Mouse (Mus musculus): ENCODE data around the gene Mpzl2.
"Not testable (repeated sequence)": the region's sequence is repeated elsewhere in the genome, so short reads cannot be mapped to it uniquely, and the experiment has no call there.

The Mpzl2 gene

GRCm38 (mm10) chr9:45037803-45038202, 1.8 kb upstream of the Mpzl2 start:
- not testable (repeated sequence) for DNase-seq

- no peak for DNase-seq
Measured at GRCm38 (mm10) chr9:45040066-45040845, 657 bp downstream of the Mpzl2 start.

DNA sequence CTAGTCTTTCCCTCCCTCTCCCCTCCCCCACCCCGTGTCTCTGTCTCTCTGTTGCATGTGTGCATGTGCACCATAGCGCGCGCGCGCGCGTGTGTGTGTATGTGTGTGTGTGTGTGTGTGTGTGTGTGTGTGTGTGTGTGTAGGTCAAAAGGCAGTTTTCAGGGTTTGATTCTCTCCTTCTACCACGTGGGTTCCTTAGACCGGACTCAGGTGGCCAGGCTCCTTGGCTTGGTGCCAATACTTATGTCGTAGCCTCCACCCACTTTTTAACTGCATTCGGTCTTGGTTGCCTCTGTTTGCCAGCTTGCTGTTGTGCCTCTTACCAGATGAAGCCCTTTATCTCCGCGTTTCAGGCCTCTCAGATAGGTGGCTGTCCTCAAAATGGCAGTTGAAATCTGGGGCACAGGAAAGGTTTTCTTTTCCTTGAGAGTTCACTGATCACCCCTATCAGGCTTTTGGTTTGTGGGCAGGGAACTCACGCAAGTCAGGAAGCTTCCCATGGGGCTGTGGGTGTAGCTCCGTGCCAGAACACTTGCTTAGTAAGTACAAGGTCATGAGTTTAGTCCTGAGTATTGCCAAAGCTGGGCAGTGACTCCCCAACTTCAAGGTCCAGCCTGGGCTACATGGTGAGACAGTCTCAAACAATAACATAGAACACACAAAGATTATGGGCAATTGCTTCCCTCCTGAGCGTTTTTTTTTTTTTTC, 1.7 kb downstream of the Mpzl2 start:
- DNase-seq, result no peak

DNA sequence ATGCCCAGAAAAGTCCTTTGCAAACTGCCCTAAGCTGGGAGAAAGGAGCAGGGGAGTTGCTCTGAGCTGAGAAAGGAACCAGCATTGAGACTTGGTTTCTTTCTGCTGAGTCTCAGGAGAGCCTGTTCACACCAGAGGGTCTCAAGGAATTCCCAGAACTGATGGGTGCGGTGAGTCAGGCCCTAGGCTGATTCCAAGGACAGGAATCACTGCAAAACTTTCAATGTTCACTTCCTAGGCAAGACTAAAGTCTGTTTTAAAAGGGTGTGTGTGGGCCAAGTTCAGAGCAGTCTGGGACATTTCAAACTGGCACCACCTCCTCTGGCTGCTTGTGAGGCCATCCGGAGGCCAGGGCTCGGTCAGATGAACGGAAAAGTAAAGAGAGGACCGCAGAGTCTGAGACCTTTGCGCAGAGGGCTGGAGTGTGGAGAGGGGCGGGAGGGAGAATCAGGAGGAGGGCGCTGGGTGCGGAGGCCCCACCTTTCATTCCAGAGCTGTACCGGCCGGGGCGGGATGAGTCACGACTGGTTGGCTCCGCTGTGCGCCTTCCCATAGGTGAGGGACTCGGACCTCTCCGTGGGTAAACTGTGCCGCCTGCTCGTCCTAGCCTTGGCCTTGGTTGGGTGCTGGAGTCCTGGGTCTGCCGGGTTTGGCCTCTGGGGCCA, 2.6 kb downstream of the Mpzl2 start:
- DNase-seq, result no peak

DNA sequence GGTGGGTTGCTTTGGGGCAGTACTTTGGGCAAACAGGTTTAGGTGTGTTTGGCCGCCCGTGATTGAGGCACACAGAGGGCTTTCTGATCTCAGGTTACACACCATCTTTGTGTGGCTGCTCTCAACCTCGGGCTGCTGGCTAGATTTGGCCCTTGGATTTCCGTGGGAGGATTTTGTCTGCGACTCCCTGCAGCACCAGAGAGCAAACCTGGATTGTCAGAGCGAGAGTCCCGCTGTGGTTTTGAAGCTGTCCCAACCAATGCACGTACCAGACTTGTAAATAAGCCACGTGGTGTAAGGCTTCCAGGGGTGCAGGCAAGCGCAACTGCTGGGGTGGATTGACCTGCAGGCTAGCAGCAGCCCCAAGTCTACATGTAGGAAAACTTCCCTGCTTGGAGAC, 3.3 kb downstream of the Mpzl2 start:
- DNase-seq, result no peak

DNA sequence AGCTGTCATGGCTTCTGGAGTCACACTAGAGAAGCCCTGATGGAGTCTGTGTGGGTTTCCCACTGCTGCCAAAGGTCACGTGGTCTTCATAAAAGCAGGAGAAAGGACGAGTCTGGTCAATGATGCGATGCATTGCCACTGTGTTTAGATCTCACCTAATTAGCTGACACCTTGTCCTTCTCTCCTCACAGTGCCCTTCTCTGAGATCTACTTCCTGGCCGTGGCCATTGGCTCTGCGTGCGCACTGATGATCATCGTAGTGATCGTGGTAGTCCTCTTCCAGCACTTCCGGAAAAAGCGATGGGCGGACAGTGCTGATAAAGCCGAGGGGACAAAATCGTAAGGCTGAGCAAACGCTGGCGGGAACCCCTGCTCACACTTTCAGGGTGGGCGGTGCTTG, 7.4 kb downstream of the Mpzl2 start:
- no peak for DNase-seq

GRCm38 (mm10) chr9:45048511-45048910, 8.9 kb downstream of the Mpzl2 start:
- DNase-seq, result peak; percentile 42

GRCm38 (mm10) chr9:45049731-45050130, 10.1 kb downstream of the Mpzl2 start:
- no peak for DNase-seq

DNA sequence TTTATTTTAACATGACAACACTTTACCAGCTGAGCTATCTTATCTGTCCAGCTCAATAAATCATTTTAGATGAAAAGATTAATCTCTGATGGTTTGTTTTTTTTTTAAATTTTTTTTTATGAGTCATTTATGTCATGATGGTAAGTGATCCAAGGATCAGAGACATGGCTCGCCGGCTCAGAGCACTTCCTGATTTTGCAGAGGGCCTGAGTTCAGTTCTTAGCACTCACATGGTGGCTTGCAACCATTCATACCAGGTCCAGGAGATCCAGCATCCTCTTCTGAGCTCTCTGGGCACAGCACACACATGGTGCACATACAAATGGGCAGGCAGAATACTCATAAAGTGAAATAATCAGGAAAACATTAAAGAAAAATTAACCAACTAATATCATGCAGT, 10.7 kb downstream of the Mpzl2 start:
- no peak for DNase-seq

GRCm38 (mm10) chr9:45055082-45055713, 15.6 kb downstream of the Mpzl2 start, which contains the start of gene Mpzl3:
Mpzl3 (plus strand) TSS chr9:45055186.
- DNase-seq, result peak; percentile 92

DNA sequence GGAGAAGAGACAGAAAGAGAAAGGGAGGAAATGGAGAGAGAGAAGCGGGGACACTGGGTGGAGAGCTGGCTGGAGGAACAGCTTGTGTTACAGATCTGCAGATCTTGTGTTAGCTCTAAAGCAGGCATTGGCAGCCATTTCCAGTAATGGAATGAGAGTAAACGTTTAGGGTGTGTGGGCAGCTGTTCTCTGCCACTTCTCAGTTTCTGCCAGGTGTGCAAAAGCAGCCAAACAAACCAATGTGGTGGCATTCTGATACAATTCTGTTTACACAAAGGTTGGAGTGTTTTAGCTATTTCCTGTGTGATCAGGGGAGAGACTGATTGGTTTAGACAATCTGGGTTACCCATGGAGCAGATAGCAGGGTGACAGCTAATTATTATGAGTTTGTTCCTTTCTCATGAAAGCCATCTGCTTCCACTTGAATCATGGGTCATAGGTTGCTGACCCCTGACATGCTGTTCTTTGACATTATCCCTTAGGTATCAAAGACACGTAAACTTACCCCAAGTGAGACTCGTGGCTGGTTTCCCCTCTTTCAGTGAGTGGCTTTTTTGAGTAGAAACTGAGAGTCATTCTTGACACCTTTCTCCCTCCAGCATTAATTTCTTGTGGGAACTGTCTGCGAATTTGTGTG, 18.8 kb downstream of the Mpzl2 start:
- no peak for DNase-seq

DNA sequence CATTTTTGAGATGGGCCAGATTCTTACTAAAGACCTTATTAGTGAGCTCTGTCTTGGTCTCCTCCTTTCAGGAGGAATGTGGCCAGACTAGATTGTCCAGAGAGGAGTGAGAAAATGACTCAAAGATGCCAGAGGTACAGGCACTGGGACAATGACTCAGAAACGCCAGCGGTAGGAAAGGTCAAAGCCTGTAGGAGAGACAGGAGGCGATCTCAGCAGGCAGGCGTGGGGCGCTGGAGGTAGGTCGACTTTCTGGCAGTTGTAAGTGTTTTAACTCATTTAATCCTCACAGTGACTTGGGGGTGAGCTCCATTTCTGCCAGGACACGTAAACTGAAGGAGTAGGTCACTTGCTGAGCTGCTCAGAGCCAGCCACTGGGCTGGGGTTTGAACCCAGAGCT, 20.6 kb downstream of the Mpzl2 start:
- no peak for DNase-seq

GRCm38 (mm10) chr9:45062677-45063076, 23.1 kb downstream of the Mpzl2 start:
- DNase-seq, result no peak

GRCm38 (mm10) chr9:45064421-45064820, 24.8 kb downstream of the Mpzl2 start:
- no peak for DNase-seq

DNA sequence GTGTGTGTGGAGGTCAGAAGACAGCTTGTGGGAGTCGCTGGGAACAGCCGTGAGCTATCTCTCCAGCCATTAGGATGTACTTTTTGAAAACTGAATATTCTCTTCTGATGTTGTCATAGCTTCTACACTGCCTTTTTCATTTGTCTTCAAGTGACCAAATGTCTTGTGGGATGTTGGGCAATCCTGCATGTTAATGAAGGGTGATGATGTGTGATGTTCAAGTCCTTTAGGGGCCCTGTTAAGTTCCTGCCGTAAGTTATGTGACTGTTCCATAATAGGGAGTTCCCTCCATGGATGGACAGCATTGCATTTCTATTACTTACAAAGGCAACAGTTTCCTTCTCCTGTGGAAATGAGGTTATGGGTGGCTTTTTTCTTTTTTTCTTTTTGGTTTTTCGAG, 27.1 kb downstream of the Mpzl2 start:
- DNase-seq, result no peak

DNA sequence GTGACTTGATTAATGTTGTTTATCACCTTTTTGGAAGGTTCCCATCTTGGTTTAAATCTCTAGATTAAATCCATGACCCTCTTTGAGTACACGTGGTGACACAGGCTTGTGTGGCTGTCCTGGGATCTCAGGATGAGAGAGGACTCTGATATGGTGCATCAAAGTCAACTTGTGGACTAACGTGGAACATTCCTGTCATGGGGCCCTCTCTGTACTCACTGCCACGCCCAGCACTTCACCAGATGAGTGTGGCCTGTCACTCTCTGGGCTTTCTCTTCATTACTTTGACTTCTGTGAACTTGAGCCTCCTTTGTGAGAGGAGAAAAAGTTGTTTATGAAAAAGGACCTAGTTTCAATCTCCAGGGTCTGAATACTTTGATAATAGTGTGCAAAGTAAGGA, 32.2 kb downstream of the Mpzl2 start:
- DNase-seq, result no peak

DNA sequence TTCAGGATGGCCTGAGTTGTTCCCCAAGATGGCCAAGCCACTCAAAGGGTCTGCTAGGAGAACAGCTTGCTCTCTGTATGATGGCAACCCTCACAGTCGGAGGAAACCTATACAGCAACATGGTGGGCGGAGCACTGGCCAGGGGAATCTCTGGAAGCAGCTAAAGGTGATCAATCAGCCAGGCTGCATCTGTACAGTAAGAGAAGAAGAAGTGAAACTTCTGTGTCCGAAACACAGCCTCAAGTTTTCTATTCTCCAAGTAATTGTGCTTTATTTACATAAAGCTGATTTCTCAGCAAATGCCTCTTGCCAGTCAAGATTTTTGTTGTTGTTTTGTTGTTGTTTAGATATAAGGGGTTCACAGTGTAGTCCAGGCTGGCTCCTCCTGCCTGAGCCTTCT, 38.3 kb downstream of the Mpzl2 start:
- no peak for DNase-seq

GRCm38 (mm10) chr9:45079011-45079410, 39.4 kb downstream of the Mpzl2 start, which contains the start of gene Jaml:
Jaml (plus strand) TSS chr9:45079183.
- DNase-seq, result no peak

DNA sequence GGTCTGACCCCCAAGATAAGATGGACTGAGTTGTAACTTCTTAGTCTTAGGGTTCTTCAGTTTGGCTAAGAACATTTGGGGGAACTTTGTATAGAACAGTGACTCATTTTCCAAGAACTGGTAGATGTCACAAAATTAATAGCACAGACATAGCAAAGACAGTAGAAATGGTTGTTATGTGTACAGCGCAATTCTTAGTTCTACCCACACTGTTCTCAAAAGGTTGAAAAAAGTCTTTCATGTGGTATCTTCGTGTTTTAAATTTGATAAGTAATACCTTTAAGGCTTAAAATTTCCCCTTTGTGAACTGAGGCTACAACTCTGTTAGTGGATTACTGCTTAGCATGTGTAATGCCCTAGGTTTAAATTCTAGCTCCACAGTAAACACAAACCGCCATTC, 43.5 kb downstream of the Mpzl2 start:
- no peak for DNase-seq

- DNase-seq, result peak; percentile 38
Measured at GRCm38 (mm10) chr9:45084556-45084955, 45.0 kb downstream of the Mpzl2 start.

DNA sequence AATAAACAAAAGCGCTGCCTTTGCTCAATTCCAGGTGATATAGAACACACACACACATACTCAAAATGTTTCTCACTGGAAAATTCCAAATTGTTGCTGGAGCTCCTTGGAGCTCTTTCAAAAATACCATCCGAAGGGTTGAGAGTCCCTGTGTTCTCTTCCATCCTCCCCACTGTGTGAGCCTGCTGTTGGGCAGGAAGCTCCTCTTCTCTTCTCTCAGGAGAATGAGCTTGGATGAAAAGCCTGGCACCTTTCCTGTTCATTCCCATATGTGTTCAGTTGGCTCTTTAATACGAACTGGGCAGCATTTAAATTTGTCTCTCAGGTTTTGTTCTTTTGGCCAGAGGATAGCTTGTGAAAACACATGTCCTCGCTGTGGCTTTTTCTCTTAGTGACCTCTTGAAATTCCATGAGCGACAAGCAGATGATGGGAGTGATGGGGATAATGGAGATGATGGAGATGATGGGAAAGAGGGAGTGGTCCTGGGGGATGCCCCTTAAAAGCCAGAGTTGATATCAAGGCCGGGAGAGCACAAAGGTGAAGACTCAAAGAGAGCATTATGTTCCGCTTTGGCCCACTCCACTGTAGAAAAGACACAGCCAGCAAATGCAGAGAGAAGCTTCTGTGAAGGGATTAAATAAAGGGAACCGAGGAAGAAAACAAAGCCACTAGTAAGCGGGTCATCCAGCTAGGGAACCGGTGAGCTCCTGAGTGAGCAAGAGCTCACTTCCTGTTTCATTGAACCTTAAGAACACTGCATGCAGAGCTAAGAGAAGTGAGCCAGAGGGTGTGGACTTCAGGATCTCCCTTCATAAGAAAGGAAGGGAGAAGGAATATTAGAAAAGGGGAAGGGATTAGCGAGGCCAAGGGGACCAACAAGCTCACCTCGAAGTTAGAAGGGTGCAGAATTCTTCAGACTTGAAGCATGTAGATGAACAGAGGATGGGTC, 46.4 kb downstream of the Mpzl2 start:
- DNase-seq, result peak; percentile 97

- no peak for DNase-seq
Measured at GRCm38 (mm10) chr9:45088040-45088439, 48.4 kb downstream of the Mpzl2 start.
